18 mouse cellular contexts compared by ENCODE assay signal in genomic region chr2:180910928-180911327, GRCm38 (mm10). TPM values are rescaled to one million over a fixed set of nuclear protein-coding genes. Genes with fewer than 3 reads are reported as not detected.
"Had no signal": no experiment of that assay in that cellular context is flagged by ENCODE, and none has a peak within 500 bp of the region (broad histone marks: within the 10 kb centered on the region; RNA-seq: fewer than 3 reads in every experiment).

No protein-coding gene starts in this region.

- H3K27me3 ChIP-seq: intestine, embryonic 15.5 days; limb, embryonic 15.5 days; liver, embryonic 13.5 days; neural tube, embryonic 13.5 days had no signal

- H3K27ac ChIP-seq: hindbrain, postnatal 0 days; intestine, embryonic 15.5 days; limb, embryonic 15.5 days; liver, embryonic 13.5 days; midbrain, embryonic 10.5 days; neural tube, embryonic 13.5 days had no signal

- H3K4me2 ChIP-seq: intestine, embryonic 15.5 days; limb, embryonic 15.5 days; liver, embryonic 13.5 days; neural tube, embryonic 13.5 days had no signal

- H3K9me3 ChIP-seq: intestine, embryonic 15.5 days; limb, embryonic 15.5 days; liver, embryonic 13.5 days; midbrain, embryonic 10.5 days; neural tube, embryonic 13.5 days had no signal

- H3K9ac ChIP-seq: intestine, embryonic 15.5 days; limb, embryonic 15.5 days; liver, embryonic 13.5 days; neural tube, embryonic 13.5 days had no signal

- ATAC-seq: hindbrain, postnatal 0 days; intestine, embryonic 15.5 days had no signal

- H3K4me3 ChIP-seq: intestine, embryonic 15.5 days; limb, embryonic 15.5 days; liver, embryonic 13.5 days; midbrain, embryonic 10.5 days; myocyte; neural tube, embryonic 13.5 days had no signal

- DNase-seq: kidney, adult 2 months; liver, embryonic 13.5 days; lung, postnatal 4 days; midbrain, embryonic 14.5 days; right cerebral cortex, postnatal 25 days; thymus, adult 2 months; thymus, postnatal 25 days had no signal

RNA-seq across cellular contexts. Expression of gene Birc7, which starts 17.9 kb away (rescaled TPM):
- polyA plus RNA-seq: intestine, embryonic 15.5 days; kidney, adult 2 months; kidney, embryonic 16.5 days; limb, embryonic 11.5 days; limb, embryonic 15.5 days; liver, embryonic 13.5 days; lung, embryonic 16.5 days; myocyte; testis, adult 2 months; urinary bladder, adult 2 months had no signal

RNA-seq across cellular contexts. Expression of gene Nkain4, which starts 43.6 kb away (rescaled TPM):
- polyA plus RNA-seq: myocyte had no signal
